Mouse (Mus musculus) cerebellum, adult 18-20 months (tissue): ENCODE measurements around the gene Abhd17b.
A peak's percentile ranks its signal among the peaks of the same experiment; 100 is the strongest.
"Not testable (repeated sequence)": the region's sequence is repeated elsewhere in the genome, so short reads cannot be mapped to it uniquely, and the experiment has no call there.

Experiments
- DNase-seq, 2 experiments: peaks; one replicate each; pipeline ENCODE4 v3.0.0; 2021

The Abhd17b gene

GRCm38 (mm10) chr19:21652285-21653171, 457 bp upstream of the Abhd17b start, which contains the start of gene 1110059E24Rik:
Gene 1110059E24Rik (minus strand): TSS chr19:21652976.
- peak; percentile 95 to 99 for DNase-seq

- no peak for DNase-seq
Observed at GRCm38 (mm10) chr19:21654788-21655187, 1.8 kb downstream of the Abhd17b start.

GRCm38 (mm10) chr19:21660734-21661133, 7.7 kb downstream of the Abhd17b start:
- DNase-seq, result no peak

DNA sequence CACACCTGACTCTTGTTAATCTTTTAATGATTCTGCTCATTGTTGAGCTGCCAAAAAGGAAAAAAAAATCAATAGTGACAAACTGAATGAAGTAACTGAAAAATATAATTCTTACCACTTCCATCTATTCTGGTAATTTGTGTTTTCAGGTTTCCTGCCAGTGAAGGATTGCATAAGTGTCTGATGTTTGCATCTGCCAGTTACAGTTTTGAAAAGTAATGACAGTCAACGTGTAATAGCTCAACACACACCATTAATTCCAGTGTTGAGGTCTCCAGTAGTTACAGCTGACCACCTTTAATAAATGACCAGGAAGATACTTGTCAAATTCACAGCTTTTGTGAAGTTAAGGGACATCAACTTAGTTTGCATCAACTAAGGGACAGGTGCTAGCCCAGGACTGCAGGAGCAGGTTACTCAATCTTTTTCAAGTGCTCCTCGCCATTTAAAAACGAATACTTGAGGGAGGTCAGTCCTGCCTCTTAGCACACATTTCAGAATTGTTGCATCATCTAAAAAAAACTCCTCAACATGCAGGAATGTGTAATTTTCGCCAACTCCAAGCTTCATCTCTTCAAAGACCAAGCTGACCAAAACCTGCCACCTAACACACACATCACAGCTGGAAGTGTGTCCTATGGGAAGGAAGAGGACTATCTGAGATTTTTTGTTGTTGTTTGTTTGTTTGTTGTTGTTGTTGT, 10.9 kb downstream of the Abhd17b start:
- DNase-seq, result no peak

- no peak for DNase-seq
Observed at GRCm38 (mm10) chr19:21669650-21670049, 16.7 kb downstream of the Abhd17b start.

DNA sequence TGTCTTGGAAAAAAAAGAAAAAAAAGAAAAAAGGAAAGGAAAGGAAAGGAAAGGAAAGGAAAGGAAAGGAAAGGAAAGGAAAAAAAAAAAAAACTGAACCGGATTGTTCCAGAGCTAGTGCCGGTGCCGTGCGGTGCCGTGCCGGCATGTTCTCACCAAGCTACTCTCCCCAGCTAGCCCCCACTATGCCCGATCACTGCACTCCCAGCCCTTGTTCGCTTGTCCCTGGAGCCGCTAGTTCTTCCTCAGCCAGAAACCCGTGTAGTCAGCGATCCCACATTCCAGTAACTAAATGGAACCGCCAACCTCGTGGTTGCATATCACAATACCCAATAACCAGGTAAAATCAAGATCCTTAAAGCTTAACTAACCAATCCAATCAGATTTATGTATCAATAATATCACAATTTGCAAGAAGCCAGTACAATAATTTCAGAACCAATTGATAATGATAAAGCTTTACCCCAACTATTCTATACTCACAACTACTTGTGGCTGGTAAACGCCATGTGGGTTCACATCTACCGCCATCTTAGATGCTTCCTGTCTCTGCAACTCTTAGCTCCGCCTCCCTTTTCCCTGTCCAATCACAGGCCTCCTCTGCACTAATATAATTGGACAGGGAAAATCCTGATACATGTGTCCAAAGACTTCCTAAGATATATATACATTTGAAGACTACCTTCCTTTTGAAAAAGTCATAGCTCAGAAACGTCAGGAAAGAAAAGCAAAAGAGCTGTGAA, 21.5 kb downstream of the Abhd17b start:
- DNase-seq, result no peak

DNA sequence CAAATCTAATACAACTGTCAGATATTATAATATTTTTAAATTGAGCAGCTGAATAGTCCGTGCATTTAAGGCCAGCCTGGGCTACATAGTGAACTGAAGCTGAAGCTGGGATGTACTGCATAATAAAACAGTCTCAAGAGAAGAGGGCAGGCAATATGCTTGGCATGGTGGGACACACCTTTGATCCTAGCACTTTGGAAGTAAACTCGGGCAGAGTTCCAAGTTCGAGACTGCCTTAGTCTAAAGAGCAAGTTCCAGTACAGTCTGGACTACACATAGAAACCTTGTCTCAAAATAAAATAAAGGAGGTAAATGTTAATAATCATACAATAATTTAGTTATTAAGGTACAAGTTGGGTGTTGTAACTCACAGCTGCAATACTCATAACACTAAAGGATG, 27.1 kb downstream of the Abhd17b start:
- no peak for DNase-seq

DNA sequence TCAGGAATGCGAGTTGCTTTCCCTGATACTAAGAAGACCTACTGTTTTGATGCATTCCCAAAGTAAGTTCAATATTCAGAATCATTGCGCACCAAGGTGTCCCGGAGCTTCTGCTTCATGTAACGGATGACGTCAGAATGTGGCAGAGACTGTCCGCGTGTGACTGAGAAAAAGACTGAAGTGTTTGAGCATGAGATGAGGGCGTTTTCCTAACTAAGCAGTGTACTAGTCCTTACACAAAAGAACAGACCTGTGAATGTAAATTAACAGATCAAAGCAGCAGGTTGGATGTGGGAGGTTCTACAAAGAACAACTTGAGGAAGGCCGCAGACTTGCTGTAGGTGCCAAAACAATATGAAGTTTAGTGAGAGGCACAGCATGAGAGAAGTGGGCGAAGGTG, 28.0 kb downstream of the Abhd17b start:
- DNase-seq, result no peak

- peak; percentile 54 to 65 for DNase-seq
Observed at GRCm38 (mm10) chr19:21713260-21714031, 60.5 kb downstream of the Abhd17b start.

DNA sequence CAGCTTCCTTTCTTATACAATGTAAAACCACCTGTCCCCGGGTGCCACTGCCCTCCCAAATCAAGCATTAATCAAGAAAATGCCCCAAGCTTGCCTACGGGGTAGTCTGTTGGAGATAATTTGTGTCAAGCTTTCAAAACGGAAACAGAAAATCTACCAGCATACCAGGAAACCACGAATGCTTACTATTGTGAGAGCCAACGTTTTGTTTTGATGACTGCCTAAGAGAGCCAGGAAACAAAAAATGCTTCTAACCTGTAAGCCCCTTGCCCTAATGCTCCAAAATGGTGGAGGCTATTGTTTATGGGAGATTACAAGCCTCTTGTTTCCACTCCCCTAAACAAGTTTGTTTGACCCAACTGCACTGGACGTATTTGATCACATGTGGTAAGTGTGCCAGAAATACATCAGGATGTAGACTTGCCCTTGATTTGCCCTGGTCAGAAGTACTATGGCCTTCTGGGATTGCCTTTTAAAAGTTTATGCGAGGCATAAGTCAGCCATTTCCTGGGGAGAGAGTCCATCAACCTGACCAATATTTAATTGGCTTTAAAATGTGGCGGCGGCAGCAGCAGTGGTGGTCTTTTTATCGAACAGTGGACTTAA, 61.4 kb downstream of the Abhd17b start:
- no peak for DNase-seq

- DNase-seq, result no peak
Observed at GRCm38 (mm10) chr19:21715005-21715442, 62.0 kb downstream of the Abhd17b start.

GRCm38 (mm10) chr19:21715515-21715914, 62.5 kb downstream of the Abhd17b start:
- DNase-seq, result no peak

GRCm38 (mm10) chr19:21716456-21716855, 63.5 kb downstream of the Abhd17b start:
- DNase-seq, result no peak

DNA sequence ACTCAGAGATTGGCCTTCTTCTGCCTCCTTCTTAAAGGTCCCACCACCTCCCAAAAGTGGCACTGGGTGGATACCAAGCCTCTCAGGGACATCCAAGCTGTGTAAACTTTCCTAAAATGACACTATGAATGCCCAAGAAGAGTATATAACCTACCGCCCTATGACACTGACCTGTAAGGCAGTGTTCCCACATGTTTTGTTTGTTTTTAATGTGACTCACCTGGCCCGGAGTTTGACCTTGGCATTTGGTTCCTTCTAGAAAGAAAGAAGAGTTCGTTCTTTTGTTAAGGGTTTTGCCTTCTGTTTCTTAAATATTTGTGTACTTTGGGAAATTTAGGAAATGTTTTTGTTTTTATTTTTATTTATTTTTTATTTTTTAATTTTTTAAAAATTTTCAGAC, 66.2 kb downstream of the Abhd17b start:
- DNase-seq, result no peak

DNA sequence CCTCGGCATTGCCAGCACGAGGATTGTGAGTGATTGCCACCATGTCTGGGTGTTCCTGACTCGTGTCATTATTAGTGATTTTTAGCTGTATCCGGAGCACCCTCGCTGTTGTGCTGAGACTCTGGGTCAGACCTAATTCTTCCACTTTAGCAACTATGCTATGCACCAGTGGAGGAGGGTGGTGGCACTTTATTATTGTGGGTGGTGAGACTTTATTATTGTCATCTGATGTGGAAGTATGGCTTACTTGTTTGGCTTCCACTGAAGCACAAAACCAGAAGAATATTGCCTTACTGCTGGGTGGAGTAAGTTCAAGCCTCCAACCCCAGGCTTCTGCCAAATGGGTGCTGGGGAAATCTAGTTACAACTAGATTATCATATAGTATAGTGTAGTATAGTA, 68.0 kb downstream of the Abhd17b start:
- no peak for DNase-seq

DNA sequence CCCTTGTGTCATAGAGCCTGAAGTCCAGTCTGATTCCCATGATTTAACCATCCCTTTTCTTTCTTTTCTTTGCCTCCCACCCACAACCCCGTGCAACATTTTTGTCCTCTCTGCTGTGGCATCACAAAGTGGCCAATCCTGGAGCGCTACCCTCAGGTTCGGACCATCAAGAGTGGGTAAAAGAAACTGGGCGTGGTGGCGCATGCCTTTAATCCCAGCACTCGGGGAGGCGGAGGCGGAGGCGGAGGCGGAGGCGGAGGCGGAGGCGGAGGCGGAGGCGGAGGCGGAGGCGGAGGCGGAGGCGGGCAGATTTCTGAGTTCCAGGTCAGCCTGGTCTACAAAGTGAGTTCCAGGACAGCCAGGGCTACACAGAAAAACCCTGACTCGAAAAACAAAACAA, 70.3 kb downstream of the Abhd17b start:
- DNase-seq, result not testable (repeated sequence)

- DNase-seq, result peak in 1 of 2 experiments; percentile 36
Observed at GRCm38 (mm10) chr19:21723911-21724655, 71.1 kb downstream of the Abhd17b start.

DNA sequence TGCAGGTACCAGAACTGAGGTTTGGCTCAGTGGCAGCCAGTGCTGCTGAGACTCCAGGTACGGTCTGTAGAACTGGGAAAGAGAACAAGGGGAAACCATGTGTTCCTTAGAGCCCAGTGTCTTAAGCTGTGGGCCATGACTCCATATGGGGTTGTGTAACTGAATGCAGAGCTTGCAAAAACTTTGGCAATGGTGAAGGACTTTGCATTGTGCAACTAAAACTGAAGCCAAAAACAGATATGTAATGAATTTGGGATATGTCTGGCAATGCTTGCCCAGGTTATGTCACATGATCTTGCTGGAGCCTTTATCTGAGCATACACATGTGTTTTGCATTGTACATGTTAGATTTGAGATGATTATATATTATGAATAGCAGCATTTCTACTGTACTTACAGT, 72.2 kb downstream of the Abhd17b start:
- no peak for DNase-seq

DNA sequence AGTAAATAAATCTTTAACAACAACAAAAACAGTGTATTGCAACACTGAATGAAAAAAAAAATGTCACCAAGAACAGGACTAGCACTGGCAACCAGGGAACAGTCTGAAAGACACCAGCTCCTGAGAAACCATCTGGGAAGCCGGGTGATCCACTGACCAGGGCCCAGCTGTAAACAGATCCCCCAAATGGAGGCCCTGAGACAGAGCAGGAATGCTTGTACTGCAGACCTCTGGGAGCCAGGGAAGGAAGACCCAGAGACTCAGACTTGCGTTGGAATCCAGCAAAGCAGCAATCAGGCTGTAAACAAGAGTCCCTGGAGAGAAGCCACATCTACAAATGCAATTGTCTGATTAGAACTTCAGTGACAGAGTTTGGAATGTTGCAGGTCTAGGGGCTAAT, 74.1 kb downstream of the Abhd17b start:
- no peak for DNase-seq

- DNase-seq, result no peak
Observed at GRCm38 (mm10) chr19:21728342-21728741, 75.4 kb downstream of the Abhd17b start.

GRCm38 (mm10) chr19:21731887-21732286, 78.9 kb downstream of the Abhd17b start:
- DNase-seq, result no peak
